Mouse (Mus musculus) spleen, embryonic (tissue): ENCODE data around the gene Zfp541.

ENCODE experiments used
- CTCF ChIA-PET: fragments of 350-600 bp; sonication (Branson Sonifier 250); formaldehyde crosslinking; loops from one replicate; lab custom pipeline; 2022; lab: Charles Lee

The Zfp541 gene

GRCm38 (mm10) chr7:16043861-16044435 is 17.7 kb upstream of the Zfp541 start:
- CTCF ChIA-PET = interaction anchor here (0.6 to 0.8 kb wide), 2 partner anchors 14 to 28 kb away, joined by 4 to 7 read pairs; no protein-coding TSS in a partner anchor

GRCm38 (mm10) chr7:16044531-16044930 is 17.1 kb upstream of the Zfp541 start:
- CTCF ChIA-PET = interaction anchor here (0.6 to 0.8 kb wide), 2 partner anchors 15 to 28 kb away, joined by 4 to 7 read pairs; no protein-coding TSS in a partner anchor

GRCm38 (mm10) chr7:16045538-16045937 is 16.1 kb upstream of the Zfp541 start:
- CTCF ChIA-PET = no interaction called here

DNA sequence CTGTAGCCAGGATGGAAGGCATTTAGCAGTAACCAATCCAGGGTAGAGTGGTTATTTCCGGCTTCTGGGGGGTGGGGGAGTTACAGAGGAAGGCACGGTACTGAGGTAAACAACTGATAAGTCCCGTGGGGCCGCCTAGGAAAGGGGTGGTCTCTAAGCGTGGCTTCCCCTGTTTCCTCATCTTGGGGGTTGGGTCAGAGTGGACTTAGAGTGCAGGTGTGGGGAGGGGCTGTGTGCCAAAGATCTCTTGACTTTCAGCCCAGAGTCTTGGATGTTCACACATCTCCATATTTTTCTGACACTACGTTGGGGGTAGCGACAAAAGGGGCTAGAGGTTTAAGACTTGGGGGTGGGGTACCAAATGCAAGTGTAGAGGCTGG is 15.5 kb upstream of the Zfp541 start:
- CTCF ChIA-PET = interaction anchor here (1.5 kb wide), 1 partner anchor 29 kb away, joined by 4 read pairs; no protein-coding TSS in a partner anchor

- CTCF ChIA-PET = interaction anchor here (0.7 to 1.5 kb wide), 2 partner anchors 30 to 69 kb away, joined by 4 to 5 read pairs; no protein-coding TSS in a partner anchor
Observed at GRCm38 (mm10) chr7:16046481-16047337, 14.9 kb upstream of the Zfp541 start.

DNA sequence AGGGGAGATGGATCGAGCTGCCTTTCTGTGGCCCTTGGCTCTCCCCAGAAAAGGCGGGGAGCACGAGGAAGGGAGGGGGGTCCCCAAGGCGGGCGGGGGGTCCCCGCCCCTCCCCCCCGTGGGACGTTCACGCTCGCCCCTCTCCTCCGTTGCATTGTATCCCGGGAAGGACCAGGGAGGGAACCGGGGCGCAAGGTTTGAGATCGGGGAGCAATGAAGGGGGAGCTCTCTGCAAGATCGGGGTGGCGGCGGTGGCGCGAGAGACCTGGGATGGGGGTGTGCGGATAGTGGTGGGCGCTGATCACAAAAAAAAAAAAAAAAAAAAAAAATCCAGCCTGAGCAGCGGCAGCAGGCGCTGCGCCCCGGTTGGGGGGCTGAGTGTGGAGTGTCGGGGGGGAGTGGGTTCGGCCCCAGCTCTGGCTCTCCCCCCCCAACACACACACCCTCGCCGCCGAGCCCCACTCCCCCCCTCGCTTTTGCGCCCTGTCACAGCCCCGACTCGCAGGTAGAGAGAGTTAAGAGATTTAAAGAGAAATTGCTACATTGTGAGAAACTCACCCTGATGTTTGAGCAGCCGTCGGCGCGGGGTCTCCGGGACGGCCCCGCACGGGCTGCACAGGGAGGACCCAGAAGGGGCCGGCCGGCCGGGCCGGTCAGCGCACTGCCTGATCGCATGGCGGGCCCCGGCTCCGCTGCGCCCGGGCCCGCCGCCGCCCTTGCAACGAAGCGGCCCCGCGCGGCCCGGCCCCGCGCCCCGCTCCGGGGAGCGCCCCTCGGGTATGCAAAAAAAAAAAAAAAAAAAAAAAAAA is 14.1 kb upstream of the Zfp541 start, which contains the start of gene Bicra:
TSS of gene Bicra (minus strand) at position 584 of the 809 bp plus-strand sequence.
- CTCF ChIA-PET = interaction anchor here (0.7 to 1.5 kb wide), 2 partner anchors 31 to 70 kb away, joined by 4 to 5 read pairs; no protein-coding TSS in a partner anchor

DNA sequence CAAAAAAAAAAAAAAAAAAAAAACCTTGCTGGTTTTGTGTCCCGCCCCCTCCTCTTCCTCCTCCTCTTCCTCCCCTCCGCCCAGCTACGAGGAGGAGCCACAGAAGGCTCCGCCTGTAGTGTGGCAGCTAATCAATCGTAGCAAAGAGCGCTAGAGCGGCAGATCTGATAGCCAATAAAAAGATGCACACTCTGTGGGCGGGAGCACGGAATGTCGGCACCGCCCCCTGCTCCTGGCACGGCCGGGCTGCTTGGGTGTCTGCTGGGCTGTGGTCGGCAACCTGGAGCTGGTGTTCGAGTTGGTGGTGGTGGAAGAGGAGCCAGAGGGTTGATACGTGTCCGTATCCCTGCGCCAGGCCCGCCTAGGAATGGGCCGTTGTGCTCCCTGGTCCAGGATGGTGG is 13.4 kb upstream of the Zfp541 start:
- CTCF ChIA-PET = interaction anchor here (1.2 kb wide), 1 partner anchor 33 kb away, joined by 3 read pairs; no protein-coding TSS in a partner anchor

DNA sequence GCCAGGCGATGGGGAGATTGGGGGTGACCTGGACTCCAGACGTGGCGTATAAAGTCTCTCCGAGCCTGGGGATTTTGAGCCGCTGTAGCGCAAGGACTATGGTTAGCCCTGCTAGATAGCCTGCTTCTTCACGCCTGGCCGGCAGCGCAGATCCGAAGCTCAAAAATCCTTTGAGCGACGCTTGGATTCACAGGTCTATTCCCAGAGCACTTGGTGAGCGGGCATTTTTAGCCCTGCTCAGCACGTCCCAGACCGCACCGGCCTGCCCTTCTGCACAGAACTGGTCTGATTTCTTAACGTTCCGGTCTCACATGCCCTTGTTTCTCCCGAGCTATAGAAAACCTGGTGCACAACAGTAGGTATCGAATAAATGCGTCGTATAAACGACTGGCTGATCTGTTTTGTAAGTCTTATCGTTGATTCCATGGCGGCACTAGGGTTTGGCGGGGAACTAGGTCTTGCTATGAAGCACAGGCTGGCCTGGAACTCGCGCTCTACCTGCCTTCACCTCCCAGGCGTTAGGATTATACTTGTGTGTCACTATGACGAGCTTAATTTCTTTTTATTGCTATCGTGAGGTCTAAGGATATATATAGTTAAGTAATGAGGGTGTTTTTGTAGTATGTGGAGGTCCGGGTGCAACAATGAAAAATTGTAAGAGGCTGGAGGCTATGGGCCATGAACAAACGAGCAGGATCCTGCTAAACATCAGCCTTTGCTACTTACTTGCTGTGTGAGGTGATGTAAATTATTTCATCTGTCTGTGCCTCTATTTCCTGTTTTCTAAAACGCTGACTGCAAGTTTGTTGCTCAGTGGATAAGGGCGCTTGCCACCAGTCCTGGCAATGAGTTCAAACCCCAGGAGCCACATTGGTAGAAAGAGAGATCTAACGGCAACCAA is 12.7 kb upstream of the Zfp541 start:
- CTCF ChIA-PET = interaction anchor here (1.2 kb wide), 1 partner anchor 34 kb away, joined by 3 read pairs; no protein-coding TSS in a partner anchor

DNA sequence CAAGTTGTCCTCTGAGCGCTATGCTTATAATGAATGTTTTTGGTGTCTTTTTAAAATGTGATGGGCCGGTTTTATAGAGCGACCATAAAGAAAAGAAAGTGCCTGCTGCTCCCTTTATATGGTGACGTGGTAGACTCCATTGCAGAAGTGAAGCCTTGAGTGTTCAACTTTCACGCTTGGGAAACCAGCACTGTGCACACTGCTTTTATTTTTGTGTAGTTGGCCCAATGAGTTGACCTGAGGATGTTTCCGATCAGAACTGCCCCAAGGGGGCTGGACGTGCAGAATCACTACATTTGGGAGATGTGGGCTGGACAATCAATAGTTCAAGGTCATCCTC is 12.1 kb upstream of the Zfp541 start:
- CTCF ChIA-PET = no interaction called here

GRCm38 (mm10) chr7:16050600-16050999 is 11.0 kb upstream of the Zfp541 start:
- CTCF ChIA-PET = no interaction called here

GRCm38 (mm10) chr7:16051883-16052595 is 9.6 kb upstream of the Zfp541 start:
- CTCF ChIA-PET = interaction anchor here (0.6 to 1.5 kb wide), 3 partner anchors 69 to 77 kb away, joined by 4 to 5 read pairs (median 4); no protein-coding TSS in a partner anchor

GRCm38 (mm10) chr7:16052684-16053083 is 8.9 kb upstream of the Zfp541 start:
- CTCF ChIA-PET = interaction anchor here (1.1 to 1.5 kb wide), 2 partner anchors 70 to 76 kb away, joined by 4 to 5 read pairs; no protein-coding TSS in a partner anchor

DNA sequence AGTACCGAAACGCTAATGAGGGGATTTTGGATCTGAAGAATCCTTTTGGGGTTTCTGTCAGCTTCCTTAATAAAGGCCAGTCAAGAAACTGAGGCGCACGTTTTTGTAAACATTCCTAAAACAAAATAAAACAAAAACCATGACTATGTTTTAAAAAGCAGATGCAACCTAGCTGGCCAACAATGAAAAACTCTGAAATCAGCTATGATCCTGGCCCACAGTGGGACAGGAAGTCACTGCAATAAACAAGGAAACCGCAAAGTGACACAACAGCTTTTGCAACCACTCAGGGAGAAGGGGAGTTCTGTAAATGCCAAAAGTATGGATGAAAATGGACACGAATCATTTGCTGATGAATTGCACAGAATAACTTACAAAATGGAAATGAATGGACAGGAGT is 8.5 kb upstream of the Zfp541 start:
- CTCF ChIA-PET = interaction anchor here (1.1 to 1.5 kb wide), 2 partner anchors 70 to 77 kb away, joined by 4 to 5 read pairs; no protein-coding TSS in a partner anchor

GRCm38 (mm10) chr7:16054966-16055365 is 6.6 kb upstream of the Zfp541 start:
- CTCF ChIA-PET = no interaction called here

DNA sequence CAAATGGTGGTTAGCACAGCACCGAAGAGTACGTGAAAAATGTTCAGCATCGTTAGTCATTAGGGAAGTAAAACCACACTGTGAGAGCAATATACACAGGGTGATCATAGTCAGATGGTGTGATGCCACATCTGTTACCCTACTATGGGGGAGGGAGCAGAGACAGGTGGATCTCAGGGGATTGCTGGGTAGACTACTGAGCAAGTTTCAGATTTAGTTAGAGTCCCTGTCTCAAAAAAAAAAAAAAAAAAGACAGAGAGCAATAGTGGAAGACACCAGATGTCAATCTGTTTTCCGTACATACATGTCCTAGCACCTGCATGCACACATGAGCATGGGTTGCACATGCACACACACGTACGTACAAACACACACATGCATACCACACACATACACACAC is 5.9 kb upstream of the Zfp541 start:
- CTCF ChIA-PET = no interaction called here

DNA sequence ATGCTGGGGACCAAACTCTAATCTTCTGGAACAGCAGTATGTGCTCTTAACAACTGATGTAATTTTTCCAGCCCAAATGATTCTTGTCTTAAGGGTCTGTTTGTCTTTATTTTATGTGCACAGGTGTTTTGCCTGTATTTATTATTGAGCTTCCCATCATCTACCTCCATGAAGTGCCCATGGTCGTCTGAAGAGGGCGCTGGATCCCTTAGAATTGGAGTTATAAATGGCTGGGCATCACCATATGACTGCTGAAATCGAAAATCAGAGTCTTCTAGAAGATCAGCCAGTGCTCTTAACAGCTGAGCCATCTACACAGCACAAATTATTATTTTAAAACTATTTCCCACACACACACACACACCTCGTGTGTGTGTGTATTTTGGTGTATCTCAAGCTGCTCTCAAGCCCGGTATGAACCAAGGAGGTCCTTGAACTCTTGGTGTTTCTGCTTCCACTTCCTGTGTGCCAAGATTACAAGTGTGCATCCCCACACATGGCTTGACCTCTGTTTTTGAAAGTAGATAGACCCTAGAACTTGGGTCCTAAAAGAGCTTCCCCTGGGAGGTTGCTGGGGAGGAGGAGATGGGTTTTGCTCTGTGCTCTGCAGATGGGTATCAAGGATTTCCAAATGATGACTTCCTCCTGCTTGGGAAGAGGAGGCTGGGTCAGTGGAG is 5.0 kb upstream of the Zfp541 start:
- CTCF ChIA-PET = interaction anchor here (0.5 kb wide), 1 partner anchor 780 kb away, joined by 3 read pairs; no protein-coding TSS in a partner anchor

- CTCF ChIA-PET = interaction anchor here (0.5 kb wide), 1 partner anchor 779 kb away, joined by 3 read pairs; no protein-coding TSS in a partner anchor
Observed at GRCm38 (mm10) chr7:16057136-16057534, 4.5 kb upstream of the Zfp541 start.

- CTCF ChIA-PET = no interaction called here
Observed at GRCm38 (mm10) chr7:16062099-16062420, 446 bp downstream of the Zfp541 start.

DNA sequence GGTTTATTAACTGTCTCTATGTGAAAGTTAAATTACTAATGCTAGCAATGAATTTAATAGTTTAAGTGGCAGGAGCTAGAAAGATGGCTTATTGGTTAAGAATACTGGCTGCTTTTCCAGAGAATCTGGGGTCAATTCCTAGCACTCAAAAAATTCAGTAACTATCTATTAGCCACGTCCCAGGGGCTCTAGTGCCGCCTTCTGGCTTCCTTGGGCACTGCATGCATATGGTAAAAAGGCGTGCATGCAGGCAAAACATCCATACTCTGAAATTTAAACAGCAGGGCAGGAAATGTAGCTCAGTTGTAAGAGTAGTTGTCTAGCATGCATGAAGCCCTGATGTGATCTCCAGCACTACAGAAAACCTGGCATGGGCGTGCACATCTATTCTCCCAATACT is 1.9 kb downstream of the Zfp541 start:
- CTCF ChIA-PET = interaction anchor here (0.5 to 0.6 kb wide), 2 partner anchors 99 to 202 kb away, joined by 3 to 5 read pairs; no protein-coding TSS in a partner anchor
